Mouse (Mus musculus) adipose tissue, adult 10 weeks (tissue): Measurements from ENCODE around the gene Ifna5. TPM values are rescaled to one million over a fixed set of nuclear protein-coding genes. Genes with fewer than 3 reads are reported as not detected.

Experiments used
- polyA plus RNA-seq: library from polyadenylated mRNA; stranded (reverse); fragments of 350-450 nt; fragmentation: Illumina TruSeq; extraction: RNeasy Lipid Tissue Mini Kit (QIAGEN cat#74804); gene quantifications from one replicate; pipeline ENCODE4 v1.2.3, GENCODE M21; 2014; ENCODE audit warnings: low read depth, low replicate concordance

Ifna5 gene
- not detected for polyA plus RNA-seq

GRCm38 (mm10) chr4:88835225-88835624 is at the start of gene Ifna5:
Gene Ifna5 (plus strand): TSS chr4:88835525.

GRCm38 (mm10) chr4:88788402-88788801 is 46.9 kb upstream of the Ifna5 start, which contains the start of gene Gm13277:
Gene Gm13277 (plus strand): TSS chr4:88788632.

GRCm38 (mm10) chr4:88791250-88791649 is 44.1 kb upstream of the Ifna5 start, which contains the start of gene Gm13278:
Gene Gm13278 (plus strand): TSS chr4:88791550.

GRCm38 (mm10) chr4:88793936-88794675 is 41.2 kb upstream of the Ifna5 start, which contains the start of gene Gm13275:
Gene Gm13275 (plus strand): TSS chr4:88794487.

GRCm38 (mm10) chr4:88797097-88797496 is 38.2 kb upstream of the Ifna5 start, which contains the start of gene Gm13279:
Gene Gm13279 (plus strand): TSS chr4:88797397.

GRCm38 (mm10) chr4:88799365-88799764 is 36.0 kb upstream of the Ifna5 start, which contains the start of gene Gm13285:
Gene Gm13285 (plus strand): TSS chr4:88799665.

GRCm38 (mm10) chr4:88802954-88803353 is 32.4 kb upstream of the Ifna5 start, which contains the start of gene Gm13287:
Gene Gm13287 (plus strand): TSS chr4:88803254.

GRCm38 (mm10) chr4:88805231-88805630 is 30.1 kb upstream of the Ifna5 start, which contains the start of gene Gm13288:
Gene Gm13288 (plus strand): TSS chr4:88805531.

GRCm38 (mm10) chr4:88815928-88816327 is 19.4 kb upstream of the Ifna5 start, which contains the start of gene Ifna7:
Gene Ifna7 (plus strand): TSS chr4:88816228.

GRCm38 (mm10) chr4:88819659-88820058 is 15.7 kb upstream of the Ifna5 start, which contains the start of gene Ifna11:
Gene Ifna11 (plus strand): TSS chr4:88819959.

GRCm38 (mm10) chr4:88827116-88827515 is 8.2 kb upstream of the Ifna5 start, which contains the start of gene Ifna6:
Gene Ifna6 (plus strand): TSS chr4:88827416.

GRCm38 (mm10) chr4:88841438-88841911 is 6.2 kb downstream of the Ifna5 start, which contains the start of gene Ifna4:
Gene Ifna4 (plus strand): TSS chr4:88841861.

GRCm38 (mm10) chr4:88849698-88850097 is 14.4 kb downstream of the Ifna5 start, which contains the start of gene Ifna1:
Gene Ifna1 (plus strand): TSS chr4:88850087.

GRCm38 (mm10) chr4:88880101-88880500 is 44.8 kb downstream of the Ifna5 start, which contains the start of gene Ifne:
Gene Ifne (minus strand): TSS chr4:88880201.

Other genes starting within 250 kb of the Ifna5 start
- gene Ifna9, start 243.1 kb upstream of the Ifna5 start, polyA plus RNA-seq = not detected
- not detected for gene Ifna12, start 232.1 kb upstream of the Ifna5 start, polyA plus RNA-seq
- gene C87499, start 201.1 kb upstream of the Ifna5 start, polyA plus RNA-seq = not detected
- gene Ifna13, start 191.1 kb upstream of the Ifna5 start, polyA plus RNA-seq = not detected
- gene Ifna16, start 158.6 kb upstream of the Ifna5 start, polyA plus RNA-seq = not detected
- gene Ifna2, start 151.6 kb upstream of the Ifna5 start, polyA plus RNA-seq = not detected
- not detected for gene Ifnab, start 144.2 kb upstream of the Ifna5 start, polyA plus RNA-seq
- gene Gm26566, start 113.7 kb upstream of the Ifna5 start, polyA plus RNA-seq = 0.62 TPM
- gene Klhl9, start 113.1 kb upstream of the Ifna5 start, polyA plus RNA-seq = 33.9 TPM
- gene Gm13271, start 80.7 kb upstream of the Ifna5 start, polyA plus RNA-seq = not detected
- not detected for gene Gm13283, start 75.4 kb upstream of the Ifna5 start, polyA plus RNA-seq
- not detected for gene Gm13290, start 61.7 kb upstream of the Ifna5 start, polyA plus RNA-seq
- not detected for gene Gm13289, start 58.6 kb upstream of the Ifna5 start, polyA plus RNA-seq
- not detected for gene Gm13272, start 55.7 kb upstream of the Ifna5 start, polyA plus RNA-seq
- not detected for gene Ifnz, start 53.4 kb upstream of the Ifna5 start, polyA plus RNA-seq
- gene Gm13276, start 49.8 kb upstream of the Ifna5 start, polyA plus RNA-seq = not detected
- gene Gm13277, start 46.9 kb upstream of the Ifna5 start, polyA plus RNA-seq = not detected
- not detected for gene Gm13278, start 44.0 kb upstream of the Ifna5 start, polyA plus RNA-seq
- gene Gm13275, start 41.0 kb upstream of the Ifna5 start, polyA plus RNA-seq = not detected
- gene Gm13279, start 38.1 kb upstream of the Ifna5 start, polyA plus RNA-seq = not detected
- not detected for gene Gm13285, start 35.9 kb upstream of the Ifna5 start, polyA plus RNA-seq
- gene Gm13287, start 32.3 kb upstream of the Ifna5 start, polyA plus RNA-seq = not detected
- not detected for gene Gm13288, start 30.0 kb upstream of the Ifna5 start, polyA plus RNA-seq
- gene Ifna7, start 19.3 kb upstream of the Ifna5 start, polyA plus RNA-seq = not detected
- gene Ifna11, start 15.6 kb upstream of the Ifna5 start, polyA plus RNA-seq = not detected
- not detected for gene Ifna6, start 8.1 kb upstream of the Ifna5 start, polyA plus RNA-seq
- gene Ifna4, start 6.3 kb downstream of the Ifna5 start, polyA plus RNA-seq = not detected
- gene Ifna1, start 14.6 kb downstream of the Ifna5 start, polyA plus RNA-seq = not detected
- gene Ifne, start 44.7 kb downstream of the Ifna5 start, polyA plus RNA-seq = not detected